Mouse (Mus musculus) myocyte (in vitro differentiated cells): ENCODE measurements at regions not wholly inside any gene's neighbourhood (a gene's known extent, or its start where the extent isn't known, plus 50 kb on each side); places are given as distances from the start of the nearest gene placed in this dataset.

Experiments
- H3K27me3 ChIP-seq: one replicate; pipeline ENCODE4 v1.6.1; 2011; ENCODE audit not compliant: control insufficient read depth, insufficient read depth, insufficient read length
- H3K36me3 ChIP-seq: one replicate; pipeline ENCODE4 v1.6.1; 2011; ENCODE audit not compliant: control insufficient read depth, insufficient read depth
- H3K4me2 ChIP-seq: one replicate; pipeline ENCODE4 v1.6.1; 2011; ENCODE audit warnings: low read depth, control low read depth
- H3K4me3 ChIP-seq: one replicate; pipeline ENCODE4 v1.5.1; 2011; ENCODE audit warnings: mild to moderate bottlenecking, control low read depth, moderate library complexity
- H3K79me2 ChIP-seq: one replicate; pipeline ENCODE4 v1.6.1; 2011; ENCODE audit not compliant: control insufficient read depth, insufficient read depth
- H3ac ChIP-seq: one replicate; pipeline ENCODE4 v1.6.1; 2011; ENCODE audit not compliant: control insufficient read depth, insufficient read length
- CEBPB ChIP-seq: IDR thresholded peaks from 2 replicates; pipeline ENCODE4 v1.6.1; 2011; ENCODE audit warnings: mild to moderate bottlenecking, moderate library complexity; ENCODE audit not compliant: poor library complexity, insufficient read depth, severe bottlenecking
- E2F4 ChIP-seq: IDR thresholded peaks from one replicate; pipeline ENCODE4 v1.6.1; 2011; ENCODE audit warnings: mild to moderate bottlenecking, control low read depth, moderate library complexity; ENCODE audit not compliant: insufficient read depth
- MAX ChIP-seq: IDR thresholded peaks from one replicate; pipeline ENCODE4 v1.6.1; 2011; ENCODE audit warnings: low read depth, mild to moderate bottlenecking, control low read depth
- MYOD1 ChIP-seq, 3 experiments: IDR thresholded peaks; one replicate each; pipeline ENCODE4 v1.6.1; 2011; ENCODE audit warnings: control low read depth in 2 of 3, low read depth in 2 of 3, mild to moderate bottlenecking in 2 of 3, moderate library complexity in 1 of 3; ENCODE audit not compliant: insufficient read length in 2 of 3, control insufficient read depth in 1 of 3
- MYOG ChIP-seq, 3 experiments: IDR thresholded peaks; one replicate each; pipeline ENCODE4 v1.6.1; 2011; ENCODE audit warnings: control low read depth in 2 of 3, low read depth in 2 of 3, mild to moderate bottlenecking in 2 of 3; ENCODE audit not compliant: insufficient read length in 2 of 3, control insufficient read depth in 1 of 3, insufficient read depth in 1 of 3
- POLR2A ChIP-seq: IDR thresholded peaks from one replicate; pipeline ENCODE4 v1.6.1; 2011; ENCODE audit warnings: low read depth, mild to moderate bottlenecking, control low read depth, moderate library complexity; ENCODE audit not compliant: insufficient read length
- POLR2AphosphoS2 ChIP-seq: IDR thresholded peaks from one replicate; pipeline ENCODE4 v1.6.1; 2011; ENCODE audit warnings: low read depth, control low read depth; ENCODE audit not compliant: insufficient read length
- REST ChIP-seq: IDR thresholded peaks from one replicate; pipeline ENCODE4 v1.6.1; 2011; ENCODE audit warnings: mild to moderate bottlenecking, control low read depth, moderate library complexity; ENCODE audit not compliant: insufficient read depth, insufficient read length
- SRF ChIP-seq: IDR thresholded peaks from one replicate; pipeline ENCODE4 v1.6.1; 2011; ENCODE audit warnings: low read depth; ENCODE audit not compliant: control insufficient read depth, insufficient read length
- TCF12 ChIP-seq: IDR thresholded peaks from one replicate; pipeline ENCODE4 v1.6.1; 2011; ENCODE audit warnings: mild to moderate bottlenecking, control low read depth; ENCODE audit not compliant: poor library complexity, insufficient read depth, severe bottlenecking
- TCF3 ChIP-seq: IDR thresholded peaks from one replicate; pipeline ENCODE4 v1.6.1; 2011; ENCODE audit warnings: low read depth, control low read depth; ENCODE audit not compliant: insufficient read length
- USF1 ChIP-seq: IDR thresholded peaks from one replicate; pipeline ENCODE4 v1.6.1; 2011; ENCODE audit warnings: low read depth, mild to moderate bottlenecking, control low read depth, moderate library complexity

DNA sequence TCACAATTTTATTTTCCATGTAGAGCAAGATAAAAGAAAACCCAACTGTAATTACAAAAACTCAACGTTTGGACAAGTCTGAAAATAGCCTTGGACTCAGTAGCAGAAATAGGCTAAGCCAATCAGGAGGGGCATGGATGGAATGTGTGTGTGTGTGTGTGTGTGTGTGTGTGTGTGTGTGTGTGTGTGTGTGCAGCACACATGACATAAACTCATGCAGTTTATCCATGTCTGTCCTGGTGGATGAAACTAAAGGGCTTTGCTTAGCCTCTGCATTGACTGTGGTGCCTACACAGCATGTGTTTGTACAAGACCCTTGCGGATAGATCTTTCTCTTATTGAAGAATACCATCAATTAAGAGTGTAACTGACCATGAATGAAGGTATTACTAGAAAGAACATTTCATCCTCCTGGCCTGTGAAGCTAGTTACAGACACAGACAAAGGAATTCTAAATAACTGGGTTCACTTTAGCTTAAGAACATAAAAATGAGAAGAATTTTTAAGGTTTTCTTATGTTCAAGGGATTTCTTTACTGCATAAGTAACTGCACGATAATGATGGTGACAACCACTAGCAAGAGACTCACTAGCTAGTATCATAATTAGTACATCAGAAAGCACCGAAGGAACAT lies 361.5 kb downstream of the Tmem182 start:
- H3K4me3 ChIP-seq: no peak overlapping the region
- H3K4me2 ChIP-seq: no peak overlapping the region
- TF ChIP-seq MYOG (IDR thresholded peaks at IDR 0.05; ENCODE audit: control insufficient read depth in 1 of 3, insufficient read depth in 1 of 3, insufficient read length in 2 of 3, low read depth in 2 of 3) (no peak), SRF (no peak), POLR2AphosphoS2 (no peak), MAX (no peak), TCF3 (no peak), MYOD1 (IDR thresholded peaks at IDR 0.05; ENCODE audit: control insufficient read depth in 1 of 3, insufficient read length in 2 of 3, low read depth in 2 of 3) (no peak), POLR2A (no peak)
- H3K27me3 ChIP-seq: no peaks in the 10 kb centered on the region
- no peak overlapping the region for H3ac ChIP-seq
- no peaks in the 10 kb centered on the region for H3K36me3 ChIP-seq
- no peaks in the 10 kb centered on the region for H3K79me2 ChIP-seq

DNA sequence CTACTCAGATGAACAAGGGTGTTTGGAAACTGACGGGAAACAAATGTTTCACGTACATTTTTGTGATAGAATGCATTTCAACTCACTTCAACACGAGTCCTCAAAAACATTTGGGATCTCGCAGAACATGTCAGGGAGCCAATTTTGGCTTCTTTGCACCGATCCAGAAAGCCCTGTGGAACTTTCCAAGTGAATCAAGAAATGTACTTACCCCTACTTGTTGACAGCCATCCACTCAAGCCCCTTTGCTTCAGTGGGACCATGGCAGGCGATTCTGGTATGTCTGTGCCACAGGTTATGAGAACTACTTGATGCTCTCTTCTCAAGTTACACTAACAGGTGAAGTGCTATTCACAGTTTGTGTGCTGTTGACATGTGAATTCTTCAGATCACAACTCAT lies 381.6 kb downstream of the Tmem182 start:
- TF ChIP-seq POLR2A (no peak), MAX (no peak), POLR2AphosphoS2 (no peak), SRF (no peak), MYOD1 (IDR thresholded peaks at IDR 0.05; ENCODE audit: control insufficient read depth in 1 of 3, insufficient read length in 2 of 3, low read depth in 2 of 3) (no peak), CEBPB (no peak), TCF3 (no peak), REST (no peak), MYOG (IDR thresholded peaks at IDR 0.05; ENCODE audit: control insufficient read depth in 1 of 3, insufficient read depth in 1 of 3, insufficient read length in 2 of 3, low read depth in 2 of 3) (no peak), USF1 (no peak), E2F4 (no peak), TCF12 (no peak)
- H3K4me3 ChIP-seq: no peak overlapping the region
- no peaks in the 10 kb centered on the region for H3K36me3 ChIP-seq
- no peak overlapping the region for H3ac ChIP-seq
- no peak overlapping the region for H3K4me2 ChIP-seq
- no peaks in the 10 kb centered on the region for H3K79me2 ChIP-seq
- no peaks in the 10 kb centered on the region for H3K27me3 ChIP-seq

DNA sequence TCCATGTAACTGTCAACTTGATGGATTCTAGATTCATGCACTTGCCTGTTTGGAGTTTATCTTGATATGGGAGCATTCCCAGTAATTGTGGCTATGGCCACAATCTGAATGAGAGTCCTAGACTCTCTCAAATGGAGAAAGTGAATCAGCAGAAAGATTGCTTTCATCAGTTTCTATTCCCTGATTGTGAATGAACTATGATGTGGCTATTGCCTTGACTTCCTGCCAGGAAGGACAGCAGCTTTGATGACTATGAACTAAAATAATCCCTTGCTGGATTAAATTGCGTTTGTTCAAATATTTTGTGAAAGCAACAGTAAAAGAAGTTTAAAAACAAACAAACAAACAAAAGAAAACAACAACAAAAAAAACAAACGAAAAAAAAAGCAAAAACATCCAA lies 407.5 kb downstream of the Tmem182 start:
- H3K79me2 ChIP-seq: no peaks in the 10 kb centered on the region
- H3K27me3 ChIP-seq: no peaks in the 10 kb centered on the region
- no peak overlapping the region for H3K4me3 ChIP-seq
- H3K36me3 ChIP-seq: no peaks in the 10 kb centered on the region
- no peak overlapping the region for H3K4me2 ChIP-seq
- TF ChIP-seq TCF3: no peak
- no peak overlapping the region for H3ac ChIP-seq

DNA sequence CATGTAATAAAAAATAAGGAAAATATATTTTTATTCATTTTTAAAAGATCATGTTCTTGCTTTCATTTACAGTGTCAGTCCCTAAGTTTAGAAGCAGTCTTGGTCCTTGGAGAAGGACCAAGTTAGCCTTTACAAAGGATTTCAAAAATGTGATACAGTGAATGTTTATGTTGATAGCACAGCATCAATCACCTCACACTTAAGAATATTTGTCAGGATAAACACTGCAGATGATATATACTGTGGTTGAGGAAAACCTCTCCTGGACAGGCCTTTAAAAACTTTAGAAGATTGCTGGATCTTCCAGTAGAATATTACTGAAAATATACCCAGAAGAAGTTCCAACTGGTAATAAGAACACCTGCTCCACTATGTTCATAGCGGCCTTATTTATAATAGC lies 420.4 kb downstream of the Tmem182 start:
- Histone ChIP-seq H3K4me2 (no peak overlapping the region), H3K36me3 (no peaks in the 10 kb centered on the region), H3K4me3 (no peak overlapping the region), H3K27me3 (no peaks in the 10 kb centered on the region), H3K79me2 (no peaks in the 10 kb centered on the region), H3ac (no peak overlapping the region)
- TF ChIP-seq USF1 (no peak), TCF3 (no peak)

DNA sequence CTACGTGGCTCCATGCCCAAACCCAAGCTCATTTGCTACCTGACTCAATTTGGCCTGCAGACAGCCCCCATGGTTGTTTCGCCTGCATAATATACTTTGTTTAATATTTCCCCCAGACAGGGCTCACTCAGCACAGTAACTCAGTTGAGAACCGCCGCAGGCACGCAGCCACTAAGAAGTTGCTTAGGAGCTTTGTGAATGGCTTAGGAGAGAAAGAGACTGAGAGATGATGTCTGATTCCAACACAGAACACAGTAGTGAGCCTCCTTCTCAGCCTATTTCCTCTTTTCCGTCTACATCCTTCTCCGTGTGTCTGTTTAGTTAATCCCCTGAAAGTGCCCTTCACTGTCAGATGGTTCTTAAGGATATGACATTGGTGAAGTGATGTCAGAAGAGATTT lies 429.9 kb downstream of the Tmem182 start:
- Histone ChIP-seq H3K4me2 (no peak overlapping the region), H3K27me3 (no peaks in the 10 kb centered on the region), H3K4me3 (no peak overlapping the region), H3ac (no peak overlapping the region), H3K79me2 (no peaks in the 10 kb centered on the region), H3K36me3 (no peaks in the 10 kb centered on the region)
- TF ChIP-seq E2F4 (no peak), TCF3 (no peak), POLR2AphosphoS2 (no peak), MYOG (IDR thresholded peaks at IDR 0.05; ENCODE audit: control insufficient read depth in 1 of 3, insufficient read depth in 1 of 3, insufficient read length in 2 of 3, low read depth in 2 of 3) (no peak), SRF (no peak), TCF12 (no peak), USF1 (no peak), REST (no peak), MAX (no peak), MYOD1 (IDR thresholded peaks at IDR 0.05; ENCODE audit: control insufficient read depth in 1 of 3, insufficient read length in 2 of 3, low read depth in 2 of 3) (no peak), POLR2A (no peak), CEBPB (no peak)
